In the genomic region with DNA sequence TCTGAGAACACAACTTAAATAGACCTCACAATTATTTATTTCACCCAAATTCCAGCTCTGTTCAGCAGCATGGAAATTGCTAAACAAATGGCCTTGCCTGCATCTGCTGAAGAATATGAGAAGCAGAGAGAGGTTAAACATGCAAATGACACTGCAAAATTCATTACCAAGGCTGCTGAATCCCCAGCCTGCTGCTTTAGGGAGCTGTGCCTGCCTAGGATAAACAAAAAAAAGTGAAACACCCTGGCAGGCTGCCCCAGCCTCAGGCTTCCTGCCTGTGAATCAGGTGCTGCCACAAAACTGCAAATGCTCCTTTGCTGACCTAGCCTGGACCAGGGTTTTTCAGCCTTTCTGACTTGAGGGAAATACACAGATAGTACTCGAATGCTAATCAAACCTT, we compare ENCODE assay signal across 9 mouse cellular contexts.
DNase-seq lines count a peak whose midpoint lies in the region; ATAC-seq lines count a peak whose summit lies in the region.
"Had no signal": no experiment of that assay in that cellular context is flagged by ENCODE, and none has a peak within 500 bp of the region (broad histone marks: within the 10 kb centered on the region; RNA-seq: fewer than 3 reads in every experiment).

No protein-coding gene starts in this region.

- no peak overlapping the region for H3K4me3 ChIP-seq in kidney, embryonic 14.5 days (ENCODE audit: low read length)
- H3K4me3 ChIP-seq in midbrain, embryonic 15.5 days, result no peak overlapping the region

- no peak for ATAC-seq in kidney, embryonic 14.5 days (ENCODE audit: low FRiP score, low TSS enrichment)
- peak; percentile 84 for ATAC-seq in midbrain, embryonic 15.5 days (replicated peaks)
- no peak for ATAC-seq in activated CD4-positive, CD25-positive, alpha-beta regulatory T cell, adult 4 months

- no peak overlapping the region for H3K9ac ChIP-seq in kidney, embryonic 14.5 days (ENCODE audit: low read depth, low read length)
- H3K9ac ChIP-seq in midbrain, embryonic 15.5 days, result no peak overlapping the region

- no peaks in the 10 kb centered on the region for H3K4me1 ChIP-seq in kidney, embryonic 14.5 days (ENCODE audit: control insufficient read depth, insufficient read depth, low read length)
- peaks cover 18% of the 10 kb centered on the region; the same call in 1 of the 2 replicates for H3K4me1 ChIP-seq in midbrain, embryonic 15.5 days

- H3K27ac ChIP-seq in kidney, embryonic 14.5 days (ENCODE audit: low read depth, low read length), result no peak overlapping the region
- H3K27ac ChIP-seq in midbrain, embryonic 15.5 days, result peak overlapping the region; percentile 72

- peak; percentile 7 for DNase-seq in kidney, adult 9 months
- DNase-seq in adrenal gland, postnatal 10 days, result peak; percentile 21
- peak; percentile 88 to 91 for DNase-seq in cerebellum, postnatal 36 days
- DNase-seq in embryo, embryonic 9.5 days (ENCODE audit: extremely low spot score), result no peak
- DNase-seq in urinary bladder, postnatal 10 days (ENCODE audit: low spot score), result no peak

- no peaks in the 10 kb centered on the region for H3K36me3 ChIP-seq in kidney, embryonic 14.5 days (ENCODE audit: control insufficient read depth, insufficient read depth, low read length)
- no peaks in the 10 kb centered on the region for H3K36me3 ChIP-seq in midbrain, embryonic 15.5 days (replicated peaks)
- H3K36me3 ChIP-seq: G1E had no signal

- WGBS in kidney, embryonic 14.5 days, result 82% methylated on average over 1 of the region's 1 CpGs
- WGBS in midbrain, embryonic 15.5 days, result 57% methylated on average over 1 of the region's 1 CpGs

- H3K9me3 ChIP-seq in kidney, embryonic 14.5 days (ENCODE audit: control insufficient read depth, low read length), result no peaks in the 10 kb centered on the region
- no peaks in the 10 kb centered on the region for H3K9me3 ChIP-seq in midbrain, embryonic 15.5 days
- H3K9me3 ChIP-seq: G1E had no signal

- no peaks in the 10 kb centered on the region for H3K27me3 ChIP-seq in kidney, embryonic 14.5 days (ENCODE audit: control insufficient read depth, insufficient read depth, low read length)
- H3K27me3 ChIP-seq in midbrain, embryonic 15.5 days (replicated peaks), result no peaks in the 10 kb centered on the region

- H3K4me2 ChIP-seq in kidney, embryonic 14.5 days (replicated peaks; ENCODE audit: low read depth, low read length), result no peak overlapping the region
- no peak overlapping the region for H3K4me2 ChIP-seq in midbrain, embryonic 15.5 days

Comparison
In these comparisons a context has a peak if more than half of its experiments do, and no peak if none do; other contexts are left out.
1. DNase-seq: peak in kidney, adult 9 months (single experiment), adrenal gland, postnatal 10 days (single experiment) and cerebellum, postnatal 36 days (2 of 2); none in embryo, embryonic 9.5 days (single experiment) and urinary bladder, postnatal 10 days (single experiment).